Mouse (Mus musculus) limb, embryonic 14.5 days (tissue): ENCODE results near the gene Marcks. TPM values are rescaled to one million over a fixed set of nuclear protein-coding genes. Genes with fewer than 3 reads are reported as not detected.

Experiments
- ATAC-seq: fragments of 200-750 bp; cut with Nextera tagmentation; 2 replicates; pipeline ENCODE4 v1.8.0; 2017; ENCODE audit warnings: low read depth, moderate number of reproducible peaks, moderate TSS enrichment; ENCODE audit not compliant: low FRiP score
- DNase-seq: peaks from one replicate; pipeline ENCODE4 v3.0.0-alpha.2; 2015; ENCODE audit warnings: low spot score
- H3K27ac ChIP-seq: fragments of 300-500 bp; sonication (generic); replicated peaks from 2 replicates; pipeline ENCODE4 v1.5.1; 2014; ENCODE audit warnings: low read depth, mild to moderate bottlenecking, low read length, moderate library complexity, mixed read lengths
- H3K27me3 ChIP-seq: fragments of 300-500 bp; sonication (generic); 2 replicates; pipeline ENCODE4 v1.6.1; 2014; ENCODE audit warnings: low read length, mixed read lengths; ENCODE audit not compliant: control insufficient read depth, insufficient read depth
- H3K36me3 ChIP-seq: fragments of 300-500 bp; sonication (generic); 2 replicates; pipeline ENCODE4 v1.6.1; 2014; ENCODE audit warnings: mild to moderate bottlenecking, low read length, moderate library complexity, mixed read lengths; ENCODE audit not compliant: control insufficient read depth, insufficient read depth
- H3K4me1 ChIP-seq: fragments of 300-500 bp; sonication (generic); 2 replicates; pipeline ENCODE4 v1.6.1; 2014; ENCODE audit warnings: antibody characterized with exemption, low read length, mixed read lengths; ENCODE audit not compliant: control insufficient read depth, insufficient read depth
- H3K4me2 ChIP-seq: fragments of 300-500 bp; sonication (generic); replicated peaks from 2 replicates; pipeline ENCODE4 v1.6.1; 2014; ENCODE audit warnings: low read depth, mild to moderate bottlenecking, low read length, moderate library complexity; ENCODE audit not compliant: severe bottlenecking
- H3K4me3 ChIP-seq: fragments of 300-500 bp; sonication (generic); replicated peaks from 2 replicates; pipeline ENCODE4 v1.5.1; 2014; ENCODE audit warnings: low read length
- H3K9ac ChIP-seq: fragments of 300-500 bp; sonication (generic); 2 replicates; pipeline ENCODE4 v1.6.1; 2014; ENCODE audit warnings: mild to moderate bottlenecking, low read depth, low read length, moderate library complexity; ENCODE audit not compliant: severe bottlenecking
- H3K9me3 ChIP-seq: fragments of 300-500 bp; sonication (generic); 2 replicates; pipeline ENCODE4 v1.6.1; 2016; ENCODE audit warnings: low read length; ENCODE audit not compliant: control insufficient read depth
- POLR2A ChIP-seq: fragments of 200-500 bp; IDR thresholded peaks from 2 replicates; pipeline ENCODE4 v1.8.0; 2012; ENCODE audit warnings: inconsistent platforms, mild to moderate bottlenecking, moderate library complexity, borderline replicate concordance; ENCODE audit not compliant: insufficient read depth, insufficient read length; ENCODE audit errors: extremely low read depth
- WGBS: fragments of 180-500 bp; shearing (Covaris S2); extraction: QIAGEN DNeasy Blood & Tissue Kit; methylation state at CpG from one replicate; pipeline ENCODE4 v1.1.7; 2014; 5-methylcytosine and 5-hydroxymethylcytosine counted together
- polyA plus RNA-seq, 2 experiments: library from polyadenylated mRNA; depleted of rRNA in 1 of 2; stranded (reverse) in 1 of 2; unstranded in 1 of 2; fragments of >200 nt; fragmentation: Nextera tagmentation in 1 of 2; extraction: Ambion mirVana in 1 of 2; gene quantifications; 2 replicates each; pipeline versions ENCODE4 v1.2.1 to v1.2.3; 2012 to 2014

The Marcks gene
- polyA plus RNA-seq, 2 experiments = 202 to 265 TPM

GRCm38 (mm10) chr10:37140166-37140735 is 1.5 kb upstream of the Marcks start:
- TF ChIP-seq POLR2A = 0 out of 2 replicates have a peak, but pooled peaks have one; percentile 31
- H3K4me3 ChIP-seq = peak overlapping the region; percentile 78
- H3K36me3 ChIP-seq = peaks cover 13% of the 10 kb centered on the region
- H3K9me3 ChIP-seq = no peaks in the 10 kb centered on the region
- H3K4me2 ChIP-seq = peak overlapping the region; percentile 61
- DNase-seq (peak; percentile 50), ATAC-seq (no peak)
- H3K27me3 ChIP-seq = no peaks in the 10 kb centered on the region
- WGBS = under 1% methylated on average over 24 of the region's 24 CpGs
- peak overlapping the region; percentile 100 for H3K27ac ChIP-seq
- H3K4me1 ChIP-seq = peaks cover 7% of the 10 kb centered on the region; the same call in 1 of the 2 replicates
- peak overlapping the region; percentile 99 for H3K9ac ChIP-seq

- peaks cover 12% of the 10 kb centered on the region; the same call in 1 of the 2 replicates for H3K4me1 ChIP-seq
- ATAC-seq (no peak), DNase-seq (peak; percentile 57)
- H3K9ac ChIP-seq = peak overlapping the region; percentile 99
- H3K4me2 ChIP-seq = peak overlapping the region; percentile 61
- H3K27me3 ChIP-seq = no peaks in the 10 kb centered on the region
- peak overlapping the region; percentile 100 for H3K27ac ChIP-seq
- peaks cover 19% of the 10 kb centered on the region for H3K36me3 ChIP-seq
- WGBS = under 1% methylated on average over 26 of the region's 26 CpGs
- H3K9me3 ChIP-seq = no peaks in the 10 kb centered on the region
- no peak for TF ChIP-seq POLR2A
- H3K4me3 ChIP-seq = peak overlapping the region; percentile 78
These were observed 884 bp upstream of the Marcks start for GRCm38 (mm10) chr10:37139443-37140165.

DNA sequence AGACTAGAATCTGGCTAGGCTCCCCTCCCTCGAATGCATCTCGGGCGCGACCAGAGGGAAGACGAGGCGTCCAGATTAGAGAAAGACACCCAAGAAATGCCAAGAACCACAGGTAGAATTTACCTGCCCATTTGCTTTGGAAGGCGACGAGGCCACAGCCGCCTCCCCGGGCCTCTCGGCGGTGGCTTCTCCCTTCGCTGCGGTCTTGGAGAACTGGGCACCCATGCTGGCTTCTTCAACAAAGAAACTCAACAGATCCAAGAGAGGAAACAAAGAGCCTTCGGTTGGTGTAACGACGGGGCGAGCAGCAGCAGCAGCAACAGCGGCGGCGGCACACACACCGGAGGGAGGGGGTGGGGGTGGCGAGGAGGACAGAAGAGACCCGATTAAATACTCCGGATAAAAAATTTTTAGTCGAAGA is 399 bp downstream of the Marcks start:
- no peaks in the 10 kb centered on the region for H3K27me3 ChIP-seq
- H3K4me2 ChIP-seq = peak overlapping the region; percentile 61
- peaks cover 31% of the 10 kb centered on the region for H3K36me3 ChIP-seq
- ATAC-seq = no peak
- peak overlapping the region; percentile 99 for H3K9ac ChIP-seq
- peaks cover 15% of the 10 kb centered on the region; the same call in 1 of the 2 replicates for H3K4me1 ChIP-seq
- WGBS = under 1% methylated on average over 26 of the region's 26 CpGs
- DNase-seq = no peak
- H3K4me3 ChIP-seq = peak overlapping the region; percentile 78
- no peaks in the 10 kb centered on the region for H3K9me3 ChIP-seq
- no peak for TF ChIP-seq POLR2A
- peak overlapping the region; percentile 100 for H3K27ac ChIP-seq

DNA sequence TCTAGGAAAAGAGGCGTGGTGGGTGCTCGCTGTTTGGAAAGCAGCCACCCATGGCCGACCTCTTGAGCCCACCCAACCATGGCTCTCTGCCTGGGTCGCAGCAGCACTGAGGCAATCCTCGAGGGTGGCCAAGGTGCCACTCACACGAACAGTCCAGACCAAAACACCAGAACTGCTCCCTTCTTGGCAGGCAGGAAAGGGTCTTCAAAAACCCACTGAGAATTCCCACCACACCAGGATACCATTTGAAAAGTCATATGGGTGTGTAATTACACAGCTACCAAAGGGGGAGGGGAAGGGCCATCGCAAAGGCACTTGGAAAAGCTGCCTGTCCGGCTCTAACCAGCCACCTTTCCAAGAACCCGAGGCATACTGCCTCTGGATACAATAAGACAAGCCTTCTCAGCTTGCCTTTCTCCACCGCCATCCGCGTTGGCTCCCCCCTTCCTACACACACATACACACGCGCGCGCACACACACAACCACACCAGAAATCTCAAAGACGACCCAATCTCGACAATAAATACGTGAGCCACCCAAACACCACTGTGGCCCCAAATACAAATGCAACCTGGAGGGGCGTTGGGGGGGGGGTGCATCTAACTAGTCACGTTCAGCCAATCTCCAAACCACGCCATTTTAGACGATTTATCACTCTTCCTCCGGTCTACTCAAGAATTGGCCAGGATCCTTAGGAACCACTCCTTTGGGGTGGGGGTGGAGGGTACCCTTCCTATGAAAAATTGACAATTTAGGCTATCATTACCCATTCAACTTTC is 999 bp downstream of the Marcks start:
- peak overlapping the region; percentile 78 for H3K4me3 ChIP-seq
- under 1% methylated on average over 24 of the region's 24 CpGs for WGBS
- no peaks in the 10 kb centered on the region for H3K9me3 ChIP-seq
- peak overlapping the region; percentile 61 for H3K4me2 ChIP-seq
- peaks cover 37% of the 10 kb centered on the region for H3K36me3 ChIP-seq
- peak overlapping the region; percentile 99 for H3K9ac ChIP-seq
- 0 out of 2 replicates have a peak, but pooled peaks have one; percentile 5 for TF ChIP-seq POLR2A
- DNase-seq = peak; percentile 70
- H3K27me3 ChIP-seq = no peaks in the 10 kb centered on the region
- H3K27ac ChIP-seq = peak overlapping the region; percentile 100
- H3K4me1 ChIP-seq = peaks cover 15% of the 10 kb centered on the region; the same call in 1 of the 2 replicates
- no peak for ATAC-seq

DNA sequence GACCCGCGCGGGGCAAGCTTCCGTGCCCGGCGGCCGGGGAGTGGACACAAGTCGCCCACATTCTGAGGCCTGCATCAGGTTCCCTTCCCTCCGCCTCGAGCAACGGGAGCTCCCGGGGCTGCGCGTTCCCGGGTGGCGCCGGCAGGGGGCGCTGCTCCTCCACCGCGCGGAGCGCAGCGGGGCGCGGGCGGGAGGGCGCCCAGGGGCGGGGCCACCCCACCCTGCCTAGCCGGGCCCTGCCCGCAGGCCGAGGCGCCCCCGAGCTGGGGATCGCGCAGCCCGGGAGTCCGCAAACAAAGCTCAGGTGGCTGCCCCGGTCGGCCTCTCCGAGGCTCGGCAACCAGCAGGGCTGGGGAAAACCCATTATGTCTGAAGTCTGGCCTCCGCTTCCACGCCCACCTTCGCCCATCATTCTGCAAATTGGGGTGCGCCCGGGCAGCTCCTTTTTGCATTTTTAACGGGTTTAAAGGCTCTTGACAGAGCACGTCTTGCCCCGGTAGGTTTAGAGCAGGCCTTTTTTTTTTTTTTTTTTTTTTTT is 1.7 kb downstream of the Marcks start:
- Histone ChIP-seq H3K4me3 (peak overlapping the region; percentile 78), H3K27me3 (no peaks in the 10 kb centered on the region), H3K36me3 (peaks cover 43% of the 10 kb centered on the region), H3K4me1 (peaks cover 14% of the 10 kb centered on the region; the same call in 1 of the 2 replicates), H3K9me3 (no peaks in the 10 kb centered on the region), H3K27ac (peak overlapping the region; percentile 100), H3K4me2 (peak overlapping the region; percentile 61), H3K9ac (peak overlapping the region; percentile 99)
- ATAC-seq = peak; percentile 66
- 0 out of 2 replicates have a peak, but pooled peaks have one; percentile 29 for TF ChIP-seq POLR2A
- WGBS = 1% methylated on average over 20 of the region's 49 CpGs
- DNase-seq = peak; percentile 84
